Mouse (Mus musculus) frontal cortex, adult (tissue): ENCODE measurements around the gene Nkain1.

Experiments
- ATAC-seq: cut with Nextera tagmentation; 2 replicates; pipeline ENCODE4 v1.9.2; 2017; ENCODE audit warnings: mild to moderate bottlenecking, moderate library complexity, mixed read lengths; ENCODE audit not compliant: low TSS enrichment

Nkain1 gene

GRCm38 (mm10) chr4:130552312-130553120 lies 21.5 kb downstream of the Nkain1 start:
- no peak for ATAC-seq

- ATAC-seq, result no peak
These were observed 23.5 kb downstream of the Nkain1 start for GRCm38 (mm10) chr4:130550511-130550910.

- no peak for ATAC-seq
These were observed 24.8 kb downstream of the Nkain1 start for GRCm38 (mm10) chr4:130549189-130549588.

- ATAC-seq, result no peak
These were observed 27.0 kb downstream of the Nkain1 start for GRCm38 (mm10) chr4:130546798-130547562.

- no peak for ATAC-seq
These were observed 29.6 kb downstream of the Nkain1 start for GRCm38 (mm10) chr4:130544392-130544791.

- no peak for ATAC-seq
These were observed 30.9 kb downstream of the Nkain1 start for GRCm38 (mm10) chr4:130543121-130543520.

GRCm38 (mm10) chr4:130540831-130541230 lies 33.1 kb downstream of the Nkain1 start:
- no peak for ATAC-seq

- peak; percentile 70 for ATAC-seq
These were observed 34.3 kb downstream of the Nkain1 start for GRCm38 (mm10) chr4:130539706-130540105.

GRCm38 (mm10) chr4:130539053-130539452 lies 34.9 kb downstream of the Nkain1 start:
- no peak for ATAC-seq

- no peak for ATAC-seq
These were observed 36.6 kb downstream of the Nkain1 start for GRCm38 (mm10) chr4:130537371-130537770.

- ATAC-seq, result no peak
These were observed 38.2 kb downstream of the Nkain1 start for GRCm38 (mm10) chr4:130535789-130536188.

- ATAC-seq, result peak; percentile 66; the same call in 1 of the 2 replicates
These were observed 40.0 kb downstream of the Nkain1 start for GRCm38 (mm10) chr4:130533975-130534374.

GRCm38 (mm10) chr4:130532347-130532746 lies 41.6 kb downstream of the Nkain1 start:
- ATAC-seq, result no peak

GRCm38 (mm10) chr4:130531645-130532280 lies 42.2 kb downstream of the Nkain1 start:
- ATAC-seq, result peak; percentile 59; the same call in 1 of the 2 replicates

- ATAC-seq, result no peak
These were observed 46.2 kb downstream of the Nkain1 start for GRCm38 (mm10) chr4:130527804-130528203.

GRCm38 (mm10) chr4:130525041-130525440 lies 48.9 kb downstream of the Nkain1 start:
- ATAC-seq, result no peak

- ATAC-seq, result no peak
These were observed 52.5 kb downstream of the Nkain1 start for GRCm38 (mm10) chr4:130521466-130521865.

GRCm38 (mm10) chr4:130520482-130520851 lies 53.5 kb downstream of the Nkain1 start:
- no peak for ATAC-seq

GRCm38 (mm10) chr4:130519567-130520481 lies 54.1 kb downstream of the Nkain1 start:
- peak; percentile 94 for ATAC-seq

GRCm38 (mm10) chr4:130516490-130516889 lies 57.5 kb downstream of the Nkain1 start:
- no peak for ATAC-seq
